Mouse (Mus musculus): ENCODE results near the gene Cacna1a.
A peak's percentile ranks its signal among the peaks of the same experiment; 100 is the strongest.
"Not testable (repeated sequence)": the region's sequence is repeated elsewhere in the genome, so short reads cannot be mapped to it uniquely, and the experiment has no call there.

The Cacna1a gene

GRCm38 (mm10) chr8:84657680-84658079, 269.4 kb downstream of the Cacna1a start:
- peak; percentile 43 for DNase-seq (ENCODE audit: low read depth, low spot score)

- no peak for DNase-seq (ENCODE audit: low read depth, low spot score)
Measured at GRCm38 (mm10) chr8:84658951-84659350, 270.7 kb downstream of the Cacna1a start.

- DNase-seq (ENCODE audit: low read depth, low spot score): peak; percentile 96
Measured at GRCm38 (mm10) chr8:84659936-84660818, 271.9 kb downstream of the Cacna1a start.

GRCm38 (mm10) chr8:84660819-84661457, 272.7 kb downstream of the Cacna1a start:
- peak; percentile 90 for DNase-seq (ENCODE audit: low read depth, low spot score)

GRCm38 (mm10) chr8:84661458-84661871, 273.2 kb downstream of the Cacna1a start:
- peak; percentile 86 for DNase-seq (ENCODE audit: low read depth, low spot score)

GRCm38 (mm10) chr8:84661961-84662571, 273.8 kb downstream of the Cacna1a start:
- peak; percentile 72 for DNase-seq (ENCODE audit: low read depth, low spot score)

- DNase-seq (ENCODE audit: low read depth, low spot score): peak; percentile 96
Measured at GRCm38 (mm10) chr8:84662581-84663065, 274.4 kb downstream of the Cacna1a start, which contains the start of gene Ier2. Ier2 (minus strand) TSS chr8:84662852.

- peak; percentile 99 for DNase-seq (ENCODE audit: low read depth, low spot score)
Measured at GRCm38 (mm10) chr8:84663483-84664327, 275.5 kb downstream of the Cacna1a start.

GRCm38 (mm10) chr8:84664566-84665384, 276.5 kb downstream of the Cacna1a start:
- DNase-seq (ENCODE audit: low read depth, low spot score): peak; percentile 72

- no peak for DNase-seq (ENCODE audit: low read depth, low spot score)
Measured at GRCm38 (mm10) chr8:84665385-84665893, 277.2 kb downstream of the Cacna1a start.

- DNase-seq (ENCODE audit: low read depth, low spot score): no peak
Measured at GRCm38 (mm10) chr8:84668081-84668480, 279.8 kb downstream of the Cacna1a start.

- DNase-seq (ENCODE audit: low read depth, low spot score): no peak
Measured at GRCm38 (mm10) chr8:84668731-84669485, 280.7 kb downstream of the Cacna1a start.

- not testable (repeated sequence) for DNase-seq (ENCODE audit: low read depth, low spot score)
Measured at GRCm38 (mm10) chr8:84670295-84671006, 282.2 kb downstream of the Cacna1a start.

- DNase-seq (ENCODE audit: low read depth, low spot score): no peak
Measured at GRCm38 (mm10) chr8:84677305-84677704, 289.1 kb downstream of the Cacna1a start.

- DNase-seq (ENCODE audit: low read depth, low spot score): peak; percentile 71
Measured at GRCm38 (mm10) chr8:84681476-84681875, 293.2 kb downstream of the Cacna1a start.

- no peak for DNase-seq (ENCODE audit: low read depth, low spot score)
Measured at GRCm38 (mm10) chr8:84682257-84682656, 294.0 kb downstream of the Cacna1a start.

- no peak for DNase-seq (ENCODE audit: low read depth, low spot score)
Measured at GRCm38 (mm10) chr8:84684537-84684936, 296.3 kb downstream of the Cacna1a start.

GRCm38 (mm10) chr8:84686191-84687002, 298.2 kb downstream of the Cacna1a start, which contains the start of gene Trmt1:
Trmt1 (plus strand) TSS chr8:84686307.
- DNase-seq (ENCODE audit: low read depth, low spot score): peak; percentile 76

All from ZHBTc4 (cell line).